Mouse (Mus musculus): ENCODE measurements at regions not wholly inside any gene's neighbourhood (a gene's known extent, or its start where the extent isn't known, plus 50 kb on each side); places are given as distances from the start of the nearest gene placed in this dataset.

GRCm38 (mm10) chr14:120149341-120149741 is 107.1 kb upstream of the Oxgr1 start:
- TF ChIP-seq POLR2A (IDR thresholded peaks at IDR 0.05; ENCODE audit: extremely low read depth, insufficient read depth, low read length) = no peak
- no peak for TF ChIP-seq CTCF (IDR thresholded peaks at IDR 0.05; ENCODE audit: low read depth, low read length)

All from liver, adult 2 months (tissue).